Mouse (Mus musculus): ENCODE results near the gene Tor1b. TPM values are rescaled to one million over a fixed set of nuclear protein-coding genes. Genes with fewer than 3 reads are reported as not detected.

Gene Tor1b
- polyA plus RNA-seq (2012; rRNA removed) = 45.3 and 45.9 TPM in 2 replicates
- polyA plus RNA-seq (2014; fragmentation: Nextera tagmentation; extraction: Ambion mirVana) = 39.6 and 40.7 TPM in 2 replicates

- Histone ChIP-seq H3K9ac (ENCODE audit: low read depth, low read length, severe bottlenecking) (peak within 1 kb of the TSS; percentile 84), H3K27ac (replicated peaks; ENCODE audit: low read depth, low read length) (peak within 1 kb of the TSS; percentile 83), H3K27me3 (ENCODE audit: control insufficient read depth, insufficient read depth, low read length) (no peaks in the 10 kb centered on the region), H3K4me2 (replicated peaks; ENCODE audit: low read depth, low read length, severe bottlenecking) (peak within 1 kb of the TSS; percentile 63), H3K4me1 (ENCODE audit: control insufficient read depth, insufficient read depth, low read length) (peaks cover 16% of the 10 kb centered on the region; the same call in 1 of the 2 replicates), H3K4me3 (replicated peaks; ENCODE audit: low read length) (peak within 1 kb of the TSS; percentile 86), H3K9me3 (ENCODE audit: control insufficient read depth, low read length) (no peaks in the 10 kb centered on the region), H3K36me3 (ENCODE audit: control insufficient read depth, insufficient read depth, low read length) (peaks cover 28% of the 10 kb centered on the region)
- WGBS = under 1% methylated on average over 56 of the region's 60 CpGs
- peak; percentile 96; the same call in 1 of the 2 replicates for TF ChIP-seq POLR2A (IDR thresholded peaks at IDR 0.05; ENCODE audit: borderline replicate concordance, extremely low read depth, insufficient read depth, insufficient read length)
- peak; percentile 88 for ATAC-seq (ENCODE audit: low FRiP score, low read depth)
- peak; percentile 95 for DNase-seq (ENCODE audit: low spot score)
These were observed at the start of gene Tor1b for GRCm38 (mm10) chr2:30952824-30953490. Gene Tor1b (plus strand): TSS chr2:30952959.

DNA sequence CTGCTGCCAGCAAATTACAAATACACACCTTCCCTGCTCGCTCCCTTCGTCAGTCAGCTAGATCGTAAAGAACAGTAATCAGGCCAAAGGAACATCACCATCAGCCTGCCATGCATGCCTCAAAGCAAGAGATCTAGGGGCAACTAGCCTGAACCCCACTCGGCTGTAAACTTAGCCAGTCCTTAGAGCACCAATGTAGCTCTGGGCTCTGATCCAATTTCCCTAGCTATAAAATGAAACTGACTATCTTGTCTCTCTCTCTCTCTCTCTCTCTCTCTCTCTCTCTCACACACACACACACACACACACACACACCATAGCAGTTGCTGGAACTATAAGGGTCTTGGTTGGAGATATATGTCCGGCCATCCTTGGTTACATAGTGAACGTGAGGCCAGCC is 48.5 kb upstream of the Tor1b start:
- H3K36me3 ChIP-seq (ENCODE audit: control insufficient read depth, insufficient read depth, low read length) = no peaks in the 10 kb centered on the region
- no peak for ATAC-seq (ENCODE audit: low FRiP score, low read depth)
- no peak overlapping the region for H3K4me3 ChIP-seq (replicated peaks; ENCODE audit: low read length)
- peaks cover 22% of the 10 kb centered on the region for H3K4me1 ChIP-seq (ENCODE audit: control insufficient read depth, insufficient read depth, low read length)
- no peak overlapping the region for H3K27ac ChIP-seq (replicated peaks; ENCODE audit: low read depth, low read length)
- H3K9me3 ChIP-seq (ENCODE audit: control insufficient read depth, low read length) = no peaks in the 10 kb centered on the region
- TF ChIP-seq POLR2A (IDR thresholded peaks at IDR 0.05; ENCODE audit: borderline replicate concordance, extremely low read depth, insufficient read depth, insufficient read length) = no peak
- H3K27me3 ChIP-seq (ENCODE audit: control insufficient read depth, insufficient read depth, low read length) = no peaks in the 10 kb centered on the region
- H3K9ac ChIP-seq (ENCODE audit: low read depth, low read length, severe bottlenecking) = no peak overlapping the region
- no peak for DNase-seq (ENCODE audit: low spot score)
- WGBS = 76% methylated on average over 6 of the region's 6 CpGs
- H3K4me2 ChIP-seq (replicated peaks; ENCODE audit: low read depth, low read length, severe bottlenecking) = no peak overlapping the region

- ATAC-seq (ENCODE audit: low FRiP score, low read depth) (no peak), DNase-seq (ENCODE audit: low spot score) (no peak)
- 70% methylated on average over 7 of the region's 7 CpGs for WGBS
- no peaks in the 10 kb centered on the region for H3K9me3 ChIP-seq (ENCODE audit: control insufficient read depth, low read length)
- H3K36me3 ChIP-seq (ENCODE audit: control insufficient read depth, insufficient read depth, low read length) = no peaks in the 10 kb centered on the region
- H3K27me3 ChIP-seq (ENCODE audit: control insufficient read depth, insufficient read depth, low read length) = no peaks in the 10 kb centered on the region
- H3K4me3 ChIP-seq (replicated peaks; ENCODE audit: low read length) = no peak overlapping the region
- H3K4me2 ChIP-seq (replicated peaks; ENCODE audit: low read depth, low read length, severe bottlenecking) = no peak overlapping the region
- no peak overlapping the region for H3K9ac ChIP-seq (ENCODE audit: low read depth, low read length, severe bottlenecking)
- no peak for TF ChIP-seq POLR2A (IDR thresholded peaks at IDR 0.05; ENCODE audit: borderline replicate concordance, extremely low read depth, insufficient read depth, insufficient read length)
- no peak overlapping the region for H3K27ac ChIP-seq (replicated peaks; ENCODE audit: low read depth, low read length)
- H3K4me1 ChIP-seq (ENCODE audit: control insufficient read depth, insufficient read depth, low read length) = peaks cover 22% of the 10 kb centered on the region
These were observed 47.8 kb upstream of the Tor1b start for GRCm38 (mm10) chr2:30904991-30905390.

- Histone ChIP-seq H3K4me2 (replicated peaks; ENCODE audit: low read depth, low read length, severe bottlenecking) (no peak overlapping the region), H3K36me3 (ENCODE audit: control insufficient read depth, insufficient read depth, low read length) (no peaks in the 10 kb centered on the region), H3K27me3 (ENCODE audit: control insufficient read depth, insufficient read depth, low read length) (no peaks in the 10 kb centered on the region), H3K4me3 (replicated peaks; ENCODE audit: low read length) (no peak overlapping the region), H3K9me3 (ENCODE audit: control insufficient read depth, low read length) (no peaks in the 10 kb centered on the region), H3K4me1 (ENCODE audit: control insufficient read depth, insufficient read depth, low read length) (peaks cover 22% of the 10 kb centered on the region), H3K27ac (replicated peaks; ENCODE audit: low read depth, low read length) (no peak overlapping the region), H3K9ac (ENCODE audit: low read depth, low read length, severe bottlenecking) (no peak overlapping the region)
- no peak for TF ChIP-seq POLR2A (IDR thresholded peaks at IDR 0.05; ENCODE audit: borderline replicate concordance, extremely low read depth, insufficient read depth, insufficient read length)
- no peak for ATAC-seq (ENCODE audit: low FRiP score, low read depth)
- DNase-seq (ENCODE audit: low spot score) = no peak
- WGBS = 86% methylated on average over 8 of the region's 8 CpGs
These were observed 46.9 kb upstream of the Tor1b start for GRCm38 (mm10) chr2:30905906-30906305.

- WGBS = 79% methylated on average over 4 of the region's 4 CpGs
- peaks cover 17% of the 10 kb centered on the region for H3K4me1 ChIP-seq (ENCODE audit: control insufficient read depth, insufficient read depth, low read length)
- no peak for ATAC-seq (ENCODE audit: low FRiP score, low read depth)
These were observed 46.1 kb upstream of the Tor1b start for GRCm38 (mm10) chr2:30906641-30907040.

More at GRCm38 (mm10) chr2:30906641-30907040, 46.1 kb upstream of the Tor1b start:
- Histone ChIP-seq H3K4me3 (replicated peaks; ENCODE audit: low read length) (no peak overlapping the region), H3K27me3 (ENCODE audit: control insufficient read depth, insufficient read depth, low read length) (no peaks in the 10 kb centered on the region), H3K9ac (ENCODE audit: low read depth, low read length, severe bottlenecking) (no peak overlapping the region), H3K9me3 (ENCODE audit: control insufficient read depth, low read length) (no peaks in the 10 kb centered on the region), H3K4me2 (replicated peaks; ENCODE audit: low read depth, low read length, severe bottlenecking) (no peak overlapping the region), H3K36me3 (ENCODE audit: control insufficient read depth, insufficient read depth, low read length) (no peaks in the 10 kb centered on the region), H3K27ac (replicated peaks; ENCODE audit: low read depth, low read length) (no peak overlapping the region)
- no peak for DNase-seq (ENCODE audit: low spot score)
- no peak for TF ChIP-seq POLR2A (IDR thresholded peaks at IDR 0.05; ENCODE audit: borderline replicate concordance, extremely low read depth, insufficient read depth, insufficient read length)
